Mouse (Mus musculus) kidney, adult 9 months (tissue): ENCODE measurements at regions not wholly inside any gene's neighbourhood (a gene's known extent, or its start where the extent isn't known, plus 50 kb on each side); places are given as distances from the start of the nearest gene placed in this dataset.

ENCODE experiments used
- DNase-seq: peaks from one replicate; pipeline ENCODE4 v3.0.0; 2022

DNA sequence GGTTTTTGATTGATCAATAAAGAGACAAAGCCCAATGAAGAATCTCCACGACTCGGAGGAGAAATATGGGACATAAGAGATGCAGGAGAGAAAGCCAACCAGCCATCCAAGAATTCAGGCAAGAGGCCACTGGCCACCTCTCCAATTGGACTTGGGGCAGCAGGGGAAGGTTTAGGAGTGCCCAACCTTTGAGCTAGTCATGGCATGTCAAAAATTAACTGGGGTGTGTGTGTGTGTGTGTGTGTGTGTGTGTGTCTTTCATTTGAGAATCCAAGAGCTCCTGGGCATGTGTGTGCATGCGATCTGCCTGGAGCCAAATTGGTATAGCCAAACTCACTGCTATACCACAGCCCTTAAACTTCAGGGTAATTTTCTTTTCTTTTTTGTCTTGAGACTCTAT is 51.6 kb upstream of the Cecr2 start:
- DNase-seq, result peak; percentile 84

DNA sequence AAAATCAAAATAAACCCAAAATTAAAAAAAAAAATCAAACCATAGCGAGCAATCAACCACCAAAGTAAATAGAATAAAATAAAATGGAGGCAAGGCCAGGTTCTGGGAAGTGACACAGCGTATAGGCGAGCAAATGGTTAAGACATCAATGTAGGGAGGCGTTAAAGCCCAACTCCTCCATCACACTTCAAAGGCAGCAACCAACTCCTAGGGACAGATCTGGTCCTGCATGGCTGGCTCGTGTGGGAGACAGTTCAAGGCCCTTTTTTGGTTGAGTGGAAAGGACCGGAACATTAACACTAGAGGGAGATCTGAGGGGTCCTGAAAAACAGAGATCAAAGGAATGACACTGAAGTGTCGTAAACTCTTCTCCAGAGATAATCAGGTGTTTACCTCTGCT is 53.8 kb upstream of the Cecr2 start:
- no peak for DNase-seq

DNA sequence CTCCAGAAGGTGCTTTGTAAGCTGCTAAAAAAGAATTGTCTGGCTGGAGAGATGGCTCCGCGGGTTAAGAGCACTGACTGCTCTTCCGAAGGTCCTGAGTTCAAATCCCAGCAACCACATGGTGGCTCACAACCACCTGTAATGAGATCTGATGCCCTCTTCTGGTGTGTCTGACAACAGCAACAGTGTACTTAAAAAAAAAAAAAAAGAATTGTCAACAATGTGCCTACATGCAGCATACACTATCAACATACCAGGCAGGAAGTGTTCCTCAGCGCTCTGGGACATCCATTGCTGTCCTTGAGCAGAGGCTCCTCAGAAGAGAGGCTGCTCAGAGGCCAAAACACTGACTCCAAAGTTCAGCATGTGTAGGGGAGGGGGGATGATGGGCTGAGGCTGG is 56.3 kb upstream of the Cecr2 start:
- DNase-seq, result no peak

GRCm38 (mm10) chr6:120605471-120605870 is 60.7 kb upstream of the Cecr2 start:
- DNase-seq, result no peak

DNA sequence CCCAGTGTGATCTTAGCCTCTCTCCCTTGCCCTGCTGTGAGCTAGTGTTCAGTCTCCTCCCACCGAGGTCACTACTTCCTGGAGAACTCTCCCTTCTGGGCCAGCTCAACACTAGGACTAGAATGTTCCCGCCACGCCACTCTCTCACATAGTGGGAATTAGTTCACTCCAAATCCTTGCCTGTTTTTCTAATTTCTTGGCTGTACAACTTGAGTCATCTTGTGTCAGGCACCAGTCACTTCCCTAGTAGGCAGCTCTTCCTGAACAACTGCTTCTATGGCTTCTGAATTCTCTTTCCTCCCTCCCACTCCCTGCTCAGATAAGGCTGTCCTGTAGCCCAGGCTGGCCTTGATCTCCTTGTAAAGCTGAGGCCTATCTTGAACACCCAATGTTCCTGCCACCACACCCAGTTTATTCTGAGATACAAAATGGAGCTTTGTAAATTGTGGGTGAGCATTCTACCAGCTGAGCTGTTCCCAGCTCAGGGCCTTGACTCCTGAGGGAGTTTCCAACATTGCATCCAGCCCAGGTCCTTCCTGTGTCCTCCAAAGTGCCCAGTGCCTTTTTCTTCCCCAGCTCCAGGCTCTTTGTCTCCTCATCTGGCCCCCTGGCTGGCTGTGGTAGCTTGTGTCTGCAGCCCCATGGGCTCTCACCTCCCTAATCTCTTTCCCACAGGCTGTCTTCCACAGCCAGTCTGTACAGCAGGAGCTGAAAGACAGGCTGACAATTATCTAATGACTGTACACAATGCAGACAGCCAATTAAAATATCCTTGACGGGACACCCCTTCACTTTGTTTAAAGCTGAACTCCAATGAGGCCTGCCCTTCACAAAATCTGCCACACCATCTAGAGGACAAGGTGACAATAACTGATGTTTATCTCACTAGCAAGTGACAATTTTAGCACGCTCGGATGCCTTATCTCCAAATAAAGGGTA is 61.9 kb upstream of the Cecr2 start:
- no peak for DNase-seq

DNA sequence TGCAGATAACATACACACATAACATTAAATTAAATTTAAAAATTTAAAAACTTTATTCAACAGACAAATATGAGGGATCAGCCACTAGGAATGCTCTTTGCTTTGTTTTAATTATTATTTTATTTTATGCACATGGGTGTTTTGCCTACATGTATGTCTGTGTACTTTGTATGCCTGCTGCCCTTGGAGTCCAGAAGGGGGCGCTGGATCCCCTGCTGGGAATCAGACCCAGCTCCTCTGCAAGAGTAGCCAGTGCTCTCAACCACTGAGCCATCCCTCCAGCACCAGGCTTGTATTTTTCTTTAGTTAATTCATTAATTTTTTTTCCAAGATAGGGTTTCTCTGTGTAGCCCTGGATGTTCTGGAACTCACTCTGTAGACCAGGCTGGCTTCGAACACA is 62.7 kb upstream of the Cecr2 start:
- no peak for DNase-seq

GRCm38 (mm10) chr6:120600376-120600775 is 65.8 kb upstream of the Cecr2 start:
- DNase-seq, result no peak

GRCm38 (mm10) chr6:120598471-120598870 is 67.4 kb upstream of the Hdhd5 start:
- no peak for DNase-seq

GRCm38 (mm10) chr6:120597887-120598286 is 66.8 kb upstream of the Hdhd5 start:
- no peak for DNase-seq

DNA sequence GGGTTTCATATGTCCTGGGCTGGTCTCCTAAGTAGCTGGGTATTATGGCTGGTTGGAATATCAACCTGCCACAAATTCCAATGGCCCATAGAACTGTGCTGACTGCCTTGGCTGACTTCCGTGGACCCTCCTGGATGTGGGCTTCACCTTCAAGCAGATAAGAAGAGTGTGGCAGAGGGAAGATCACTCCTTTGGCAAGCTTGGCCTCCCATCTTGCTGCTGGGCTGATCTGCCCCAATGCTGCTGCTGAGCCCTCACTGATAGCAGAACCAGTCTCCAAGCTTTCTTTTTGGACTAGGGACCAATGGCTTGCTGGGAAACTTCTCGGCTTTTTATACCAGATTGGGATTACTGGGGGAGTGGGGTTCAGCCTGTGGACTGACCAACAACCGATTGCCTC is 65.6 kb upstream of the Hdhd5 start:
- no peak for DNase-seq

DNA sequence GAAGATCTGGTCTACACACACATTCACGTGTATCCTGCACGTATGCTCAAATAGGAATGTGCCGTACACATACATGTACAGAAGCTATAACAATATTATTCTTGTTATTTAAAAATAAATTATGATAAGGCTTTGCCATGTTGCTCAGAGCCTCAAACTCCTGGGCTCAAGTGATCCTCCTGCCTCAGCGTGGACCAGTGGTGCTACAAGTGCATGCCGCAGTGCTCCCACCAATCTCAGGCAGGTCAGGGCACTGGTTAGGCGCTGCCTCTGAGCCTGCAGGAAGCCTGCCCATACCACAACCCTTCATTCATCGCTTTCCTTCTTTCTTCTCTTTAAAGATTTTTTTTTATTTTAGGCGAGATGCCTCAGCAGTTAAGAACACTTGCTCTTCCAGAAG is 63.3 kb upstream of the Hdhd5 start:
- DNase-seq, result no peak

DNA sequence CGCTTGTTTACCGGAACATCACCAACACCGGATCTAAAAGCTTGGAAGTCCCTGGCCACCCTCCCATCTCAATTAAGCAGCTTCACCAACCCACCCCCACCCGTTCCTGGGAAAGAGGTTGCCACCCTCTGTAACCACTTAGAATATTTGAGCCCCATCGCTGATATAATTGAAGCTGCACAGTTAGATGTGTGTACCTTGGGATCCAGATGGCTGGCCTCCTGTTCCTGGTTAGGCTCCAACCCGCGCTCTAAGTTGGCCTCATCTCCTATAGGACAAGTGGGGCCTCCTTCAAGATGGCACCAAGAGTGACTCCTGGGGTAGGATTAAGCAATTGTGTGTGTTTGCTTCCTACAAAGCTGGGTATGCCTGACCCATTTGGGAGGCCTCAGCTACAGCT is 61.6 kb upstream of the Hdhd5 start:
- DNase-seq, result no peak

- DNase-seq, result peak; percentile 83
These were observed 61.0 kb upstream of the Hdhd5 start for GRCm38 (mm10) chr6:120592031-120592681.

GRCm38 (mm10) chr6:120590191-120590590 is 59.1 kb upstream of the Hdhd5 start:
- peak; percentile 75 for DNase-seq

- DNase-seq, result no peak
These were observed 57.9 kb upstream of the Hdhd5 start for GRCm38 (mm10) chr6:120588701-120589659.

GRCm38 (mm10) chr6:120585941-120586280 is 54.8 kb upstream of the Hdhd5 start:
- peak; percentile 61 for DNase-seq

DNA sequence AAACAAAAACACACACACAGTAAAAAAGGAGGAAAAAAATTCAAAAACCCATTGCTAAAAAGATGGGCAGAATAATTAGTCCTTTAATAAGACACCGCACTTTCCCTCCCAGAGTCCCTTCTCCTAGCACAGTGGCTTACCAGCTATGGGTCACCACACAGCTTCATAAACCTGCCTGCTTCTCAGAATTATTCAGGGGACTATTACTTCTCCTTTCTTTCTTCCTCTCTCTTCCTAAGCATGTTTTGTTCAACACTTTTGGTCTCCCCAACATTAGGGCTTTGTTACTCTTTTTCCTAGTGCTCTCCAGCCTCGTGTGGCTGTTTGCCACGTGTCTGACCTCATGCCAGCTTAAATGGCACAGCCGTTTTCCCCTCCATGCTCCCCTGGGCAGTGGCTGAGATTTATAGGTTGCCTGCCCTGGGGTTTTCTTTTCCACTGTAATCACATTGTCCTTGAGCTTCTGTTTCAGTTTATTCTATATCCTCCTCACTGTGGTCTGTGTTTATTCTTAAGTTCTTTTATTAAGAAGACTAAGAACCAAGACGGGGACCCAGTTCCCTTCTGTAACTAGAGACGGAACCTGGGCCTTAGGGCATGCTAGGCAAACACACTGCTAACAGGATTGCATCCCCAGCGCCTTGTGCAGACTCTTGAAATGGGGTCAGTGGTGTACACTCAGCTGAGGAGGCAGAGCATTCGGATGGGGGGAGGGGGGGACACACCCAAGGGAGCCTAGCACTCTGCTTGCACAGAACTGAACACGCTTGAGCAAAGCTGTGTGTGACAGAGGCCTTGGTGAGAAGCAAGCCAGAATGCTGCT is 54.2 kb upstream of the Hdhd5 start:
- DNase-seq, result no peak

DNA sequence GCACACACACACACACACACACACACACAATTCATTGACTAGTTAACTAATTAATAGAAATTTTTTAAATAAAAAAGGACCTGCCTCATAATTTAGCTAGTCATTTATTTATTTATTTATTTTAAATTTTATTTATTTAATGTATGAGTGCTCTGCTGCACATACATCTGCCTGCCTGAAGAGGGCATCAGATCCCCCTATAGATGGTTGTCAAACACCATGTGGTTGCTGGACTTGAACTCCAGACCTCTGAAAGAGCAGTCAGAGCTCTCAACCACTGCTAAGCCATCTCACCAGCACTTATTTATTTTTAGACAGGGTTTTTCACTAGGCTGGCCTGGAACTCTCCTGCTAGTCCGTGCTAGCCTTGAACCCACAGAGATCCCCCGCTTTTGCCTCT is 50.6 kb upstream of the Hdhd5 start:
- DNase-seq, result no peak
